12 mouse cellular contexts compared by ENCODE assay signal in the genomic region with DNA sequence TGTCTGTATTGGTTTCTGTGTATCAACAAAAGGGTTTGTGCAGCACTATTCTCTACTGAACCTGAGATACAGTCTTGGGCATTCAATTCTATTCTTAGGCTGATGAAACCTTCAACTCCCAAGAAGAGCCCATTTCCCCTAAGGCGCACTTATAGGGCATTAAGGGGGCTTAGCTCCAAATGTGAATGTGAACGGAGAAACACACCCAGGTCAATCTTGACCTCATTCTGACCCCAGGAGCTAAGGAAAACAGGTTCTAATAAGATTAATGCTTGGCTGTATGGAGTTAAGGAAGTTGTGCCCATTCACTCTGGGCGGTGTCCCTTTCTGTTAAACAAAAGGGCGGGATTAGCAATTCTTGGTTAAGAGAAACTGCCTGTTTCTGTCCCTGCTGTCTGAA. TPM values are rescaled to one million over a fixed set of nuclear protein-coding genes. Genes with fewer than 3 reads are reported as not detected.
DNase-seq lines count a peak whose midpoint lies in the region; ATAC-seq and TF ChIP-seq lines count a peak whose summit lies in the region.
"Had no signal": no experiment of that assay in that cellular context is flagged by ENCODE, and none has a peak within 500 bp of the region (broad histone marks: within the 10 kb centered on the region; RNA-seq: fewer than 3 reads in every experiment).

No protein-coding gene starts in this region.

- no peak overlapping the region for H3K27ac ChIP-seq in hindbrain, embryonic 13.5 days
- H3K27ac ChIP-seq in hindbrain, embryonic 11.5 days (ENCODE audit: low read depth, low read length) = no peak overlapping the region
- peak overlapping the region; percentile 93; the same call in 1 of the 2 replicates for H3K27ac ChIP-seq in ES-E14 (ENCODE audit: insufficient read depth, low read depth, low read length, poor library complexity, severe bottlenecking)
- H3K27ac ChIP-seq in embryonic facial prominence, embryonic 10.5 days (replicated peaks) = no peak overlapping the region
- H3K27ac ChIP-seq: limb, embryonic 15.5 days had no signal

- peaks cover 9% of the 10 kb centered on the region; the same call in 1 of the 2 replicates for H3K36me3 ChIP-seq in hindbrain, embryonic 13.5 days
- no peaks in the 10 kb centered on the region for H3K36me3 ChIP-seq in hindbrain, embryonic 11.5 days (ENCODE audit: control insufficient read depth, insufficient read depth, low read length)
- peaks cover 9% of the 10 kb centered on the region; the same call in 1 of the 2 replicates for H3K36me3 ChIP-seq in ES-E14 (ENCODE audit: control insufficient read depth, insufficient read depth, low read length, poor library complexity, severe bottlenecking)
- peaks cover 3% of the 10 kb centered on the region; the same call in 1 of the 2 replicates for H3K36me3 ChIP-seq in embryonic facial prominence, embryonic 10.5 days (replicated peaks)
- H3K36me3 ChIP-seq: G1E; limb, embryonic 15.5 days had no signal

- no peak overlapping the region for H3K4me3 ChIP-seq in hindbrain, embryonic 13.5 days
- no peak overlapping the region for H3K4me3 ChIP-seq in hindbrain, embryonic 11.5 days (ENCODE audit: low read depth, low read length)
- no peak overlapping the region; a peak in 1 of 4 replicates for H3K4me3 ChIP-seq in ES-E14 (ENCODE audit: insufficient read depth in 1 of 2, low read depth in 1 of 2, low read length in 2 of 2, poor library complexity in 1 of 2, severe bottlenecking in 1 of 2)
- peak overlapping the region; percentile 63; the same call in 1 of the 2 replicates for H3K4me3 ChIP-seq in embryonic facial prominence, embryonic 10.5 days

- no peaks in the 10 kb centered on the region; the same call in 1 of the 2 replicates for H3K9me3 ChIP-seq in hindbrain, embryonic 13.5 days
- no peaks in the 10 kb centered on the region for H3K9me3 ChIP-seq in hindbrain, embryonic 11.5 days (ENCODE audit: control insufficient read depth, low read length)
- no peaks in the 10 kb centered on the region for H3K9me3 ChIP-seq in ES-E14 (ENCODE audit: control insufficient read depth, insufficient read depth, low read depth, low read length)
- H3K9me3 ChIP-seq in embryonic facial prominence, embryonic 10.5 days = no peaks in the 10 kb centered on the region
- H3K9me3 ChIP-seq: G1E; limb, embryonic 15.5 days had no signal

- intact Hi-C loops in left cerebral cortex, postnatal 14 days (cut with DNase I) = loop anchor here (5.0 kb wide), 1 partner anchor 40 kb away; no protein-coding TSS in a partner anchor

- H3K4me1 ChIP-seq in hindbrain, embryonic 13.5 days (replicated peaks) = peaks cover 10% of the 10 kb centered on the region
- H3K4me1 ChIP-seq in hindbrain, embryonic 11.5 days (replicated peaks; ENCODE audit: control insufficient read depth, insufficient read depth, low read length) = no peaks in the 10 kb centered on the region
- peaks cover 4 to 8% of the 10 kb centered on the region in 2 experiments for H3K4me1 ChIP-seq in ES-E14 (ENCODE audit: control insufficient read depth in 2 of 2, insufficient read depth in 2 of 2, low read length in 2 of 2, poor library complexity in 1 of 2)
- H3K4me1 ChIP-seq in embryonic facial prominence, embryonic 10.5 days = 0 out of 2 replicates have a peak, but pooled peaks cover 3% of the 10 kb centered on the region

- 30% methylated on average over 4 of the region's 4 CpGs for WGBS in hindbrain, embryonic 13.5 days
- 27% methylated on average over 4 of the region's 4 CpGs for WGBS in hindbrain, embryonic 11.5 days
- WGBS in embryonic facial prominence, embryonic 10.5 days = 21% methylated on average over 4 of the region's 4 CpGs

- no peak for DNase-seq in hindbrain, embryonic 11.5 days (ENCODE audit: low spot score)
- peak; percentile 69 for DNase-seq in ES-E14 (ENCODE audit: low read depth, low spot score)
- no peak for DNase-seq in embryonic facial prominence, embryonic 10.5 days (ENCODE audit: low spot score)
- DNase-seq in lung, postnatal 36 days = peak; percentile 19
- no peak for DNase-seq in left cerebral cortex, postnatal 14 days (ENCODE audit: low spot score in 2 of 2)
- DNase-seq in left cerebral cortex, adult 18-20 months (ENCODE audit: low spot score in 2 of 2) = no peak
- no peak for DNase-seq in frontal cortex, postnatal 10 days (ENCODE audit: low spot score in 2 of 2)
- DNase-seq: embryo, embryonic 11 days; kidney, postnatal 4 days had no signal

- H3K4me2 ChIP-seq in hindbrain, embryonic 13.5 days = peak overlapping the region; percentile 58; the same call in 1 of the 2 replicates
- no peak overlapping the region for H3K4me2 ChIP-seq in hindbrain, embryonic 11.5 days (replicated peaks; ENCODE audit: low read depth, low read length)

- in situ Hi-C loops in ES-E14 (cut with MboI; ENCODE audit: low sequenced_read_pairs in 2 of 2, unreplicated experiment in 2 of 2) = no loop called here

- H3K9ac ChIP-seq in hindbrain, embryonic 13.5 days = 0 out of 2 replicates have a peak overlapping the region, but pooled peaks have one; percentile 60
- no peak overlapping the region for H3K9ac ChIP-seq in hindbrain, embryonic 11.5 days (ENCODE audit: low read depth, low read length)
- H3K9ac ChIP-seq in ES-E14 (ENCODE audit: insufficient read depth, low read depth, low read length, poor library complexity, severe bottlenecking) = no peak overlapping the region
- H3K9ac ChIP-seq: limb, embryonic 15.5 days had no signal

- H3K27me3 ChIP-seq in hindbrain, embryonic 13.5 days = no peaks in the 10 kb centered on the region
- no peaks in the 10 kb centered on the region for H3K27me3 ChIP-seq in hindbrain, embryonic 11.5 days (ENCODE audit: control insufficient read depth, insufficient read depth, low read length)
- no peaks in the 10 kb centered on the region for H3K27me3 ChIP-seq in embryonic facial prominence, embryonic 10.5 days (replicated peaks; ENCODE audit: low read depth, poor library complexity, severe bottlenecking)
- H3K27me3 ChIP-seq: limb, embryonic 15.5 days had no signal

- no peak for ATAC-seq in hindbrain, embryonic 13.5 days (ENCODE audit: low FRiP score)
- ATAC-seq in hindbrain, embryonic 11.5 days (ENCODE audit: low FRiP score) = no peak

TF ChIP-seq in ES-E14, 5 proteins besides CTCF, POLR2A, EP300 and RAD21:
- TF ChIP-seq ZNF384 (IDR thresholded peaks at IDR 0.05; ENCODE audit: low read depth, low read length) = no peak
- TF ChIP-seq CHD2 (IDR thresholded peaks at IDR 0.05; ENCODE audit: low read depth, low read length) = 0 out of 2 replicates have a peak, but pooled peaks have one; percentile 20

RNA-seq across cellular contexts. Expression of gene Porcn, which starts 0.9 kb away (rescaled TPM):
- polyA plus RNA-seq in hindbrain, embryonic 13.5 days (2015; fragmentation: Nextera tagmentation; extraction: Ambion mirVana) = 43.4 and 50.0 TPM in 2 replicates
- polyA plus RNA-seq in hindbrain, embryonic 11.5 days (2014; fragmentation: Nextera tagmentation; extraction: Ambion mirVana) = 20.3 and 20.4 TPM in 2 replicates
- 59.0 and 96.5 TPM in 2 replicates for total RNA-seq in ES-E14 (2012; rRNA removed)
- polyA plus RNA-seq in embryonic facial prominence, embryonic 10.5 days (2016; fragmentation: Nextera tagmentation; extraction: Ambion mirVana) = 13.0 and 13.1 TPM in 2 replicates
- total RNA-seq in left cerebral cortex, postnatal 14 days (2021) = 10 to 100 TPM; 83.2 to 83.3 TPM
- 10 to 100 TPM; 67.6 to 77.9 TPM for total RNA-seq in left cerebral cortex, adult 18-20 months (2021)

RNA-seq across cellular contexts. Expression of gene Ebp, which starts 13.9 kb away (rescaled TPM):
- 26.4 and 29.5 TPM in 2 replicates for polyA plus RNA-seq in hindbrain, embryonic 13.5 days (2015; fragmentation: Nextera tagmentation; extraction: Ambion mirVana)
- polyA plus RNA-seq in hindbrain, embryonic 11.5 days (2014; fragmentation: Nextera tagmentation; extraction: Ambion mirVana) = 38.1 and 39.3 TPM in 2 replicates
- 85.5 and 85.8 TPM in 2 replicates for total RNA-seq in ES-E14 (2012; rRNA removed)
- 25.8 and 35.2 TPM in 2 replicates for polyA plus RNA-seq in embryonic facial prominence, embryonic 10.5 days (2016; fragmentation: Nextera tagmentation; extraction: Ambion mirVana)
- 10 to 100 TPM; 31.7 to 33.3 TPM for total RNA-seq in left cerebral cortex, postnatal 14 days (2021)
- total RNA-seq in left cerebral cortex, adult 18-20 months (2021) = 10 to 100 TPM; 32.9 to 36.9 TPM

RNA-seq across cellular contexts. Expression of gene Tbc1d25, which starts 31.2 kb away (rescaled TPM):
- polyA plus RNA-seq in hindbrain, embryonic 13.5 days (2015; fragmentation: Nextera tagmentation; extraction: Ambion mirVana) = 19.8 and 21.0 TPM in 2 replicates
- 10.5 and 13.2 TPM in 2 replicates for polyA plus RNA-seq in hindbrain, embryonic 11.5 days (2014; fragmentation: Nextera tagmentation; extraction: Ambion mirVana)
- 10.5 and 13.7 TPM in 2 replicates for total RNA-seq in ES-E14 (2012; rRNA removed)
- 10.4 and 11.8 TPM in 2 replicates for polyA plus RNA-seq in embryonic facial prominence, embryonic 10.5 days (2016; fragmentation: Nextera tagmentation; extraction: Ambion mirVana)
- total RNA-seq in left cerebral cortex, postnatal 14 days (2021) = 10 to 100 TPM; 15.7 to 16.3 TPM
- total RNA-seq in left cerebral cortex, adult 18-20 months (2021) = 10 to 100 TPM; 16.8 to 18.0 TPM

RNA-seq across cellular contexts. Expression of gene Ftsj1, which starts 45.0 kb away (rescaled TPM):
- 46.9 and 48.4 TPM in 2 replicates for polyA plus RNA-seq in hindbrain, embryonic 13.5 days (2015; fragmentation: Nextera tagmentation; extraction: Ambion mirVana)
- 42.8 and 43.3 TPM in 2 replicates for polyA plus RNA-seq in hindbrain, embryonic 11.5 days (2014; fragmentation: Nextera tagmentation; extraction: Ambion mirVana)
- 19.3 and 20.9 TPM in 2 replicates for total RNA-seq in ES-E14 (2012; rRNA removed)
- 50.5 and 52.4 TPM in 2 replicates for polyA plus RNA-seq in embryonic facial prominence, embryonic 10.5 days (2016; fragmentation: Nextera tagmentation; extraction: Ambion mirVana)
- 10 to 100 TPM; 22.7 to 25.9 TPM for total RNA-seq in left cerebral cortex, postnatal 14 days (2021)
- 10 to 100 TPM; 24.2 to 25.0 TPM for total RNA-seq in left cerebral cortex, adult 18-20 months (2021)

Comparison
In these comparisons a context has a peak if more than half of its experiments do, and no peak if none do; other contexts are left out.
1. DNase-seq: peak in ES-E14 (single experiment) and lung, postnatal 36 days (single experiment); none in hindbrain, embryonic 11.5 days (single experiment), embryonic facial prominence, embryonic 10.5 days (single experiment), left cerebral cortex, postnatal 14 days (0 of 2), left cerebral cortex, adult 18-20 months (0 of 2) and frontal cortex, postnatal 10 days (0 of 2).